Mouse (Mus musculus) MEL (cell line): ENCODE measurements around the gene Nkpd1. TPM values are rescaled to one million over a fixed set of nuclear protein-coding genes. Genes with fewer than 3 reads are reported as not detected.

Experiments
- DNase-seq: peaks from one replicate; pipeline ENCODE4 v3.0.0; 2011; ENCODE audit warnings: low read depth, low spot score
- H3K27ac ChIP-seq: 2 replicates; pipeline ENCODE4 v1.5.1; 2012; ENCODE audit warnings: low read depth, mild to moderate bottlenecking, control low read depth, low read length, moderate library complexity; ENCODE audit not compliant: control insufficient read depth
- H3K27me3 ChIP-seq, 2 experiments: fragments of 150-350 bp in 1 of 2; sonication (generic) in 1 of 2; 2 replicates each; pipeline ENCODE4 v1.6.1; 2012; ENCODE audit warnings: low read length in 2 of 2, mild to moderate bottlenecking in 2 of 2, improper control_type of control experiment in 1 of 2, moderate library complexity in 1 of 2; ENCODE audit not compliant: insufficient read depth in 2 of 2, control insufficient read depth in 1 of 2
- H3K36me3 ChIP-seq, 2 experiments: 2 replicates each; pipeline ENCODE4 v1.6.1; 2012 to 2014; ENCODE audit warnings: low read length in 2 of 2, improper control_type of control experiment in 1 of 2, inconsistent platforms in 1 of 2, mild to moderate bottlenecking in 1 of 2; ENCODE audit not compliant: insufficient read depth in 2 of 2, control insufficient read depth in 1 of 2
- H3K4me1 ChIP-seq, 2 experiments: fragments of 150-350 bp in 1 of 2; sonication (generic) in 1 of 2; 2 replicates each; pipeline ENCODE4 v1.6.1; 2012; ENCODE audit warnings: low read length in 2 of 2, improper control_type of control experiment in 1 of 2, mild to moderate bottlenecking in 1 of 2; ENCODE audit not compliant: insufficient read depth in 2 of 2, control insufficient read depth in 1 of 2
- H3K4me3 ChIP-seq, 2 experiments: fragments of 150-350 bp in 1 of 2; sonication (generic) in 1 of 2; 2 replicates each; pipeline ENCODE4 v1.5.1; 2012; ENCODE audit warnings: low read depth in 2 of 2, low read length in 2 of 2, mild to moderate bottlenecking in 2 of 2, moderate library complexity in 2 of 2, control low read depth in 1 of 2, improper control_type of control experiment in 1 of 2; ENCODE audit not compliant: control insufficient read depth in 1 of 2, insufficient read depth in 1 of 2
- H3K79me2 ChIP-seq: 2 replicates; pipeline ENCODE4 v1.6.1; 2012; ENCODE audit warnings: mild to moderate bottlenecking, low read length, moderate library complexity; ENCODE audit not compliant: control insufficient read depth, poor library complexity, insufficient read depth
- H3K9ac ChIP-seq: 2 replicates; pipeline ENCODE4 v1.6.1; 2012; ENCODE audit warnings: low read depth, mild to moderate bottlenecking, control low read depth, low read length, moderate library complexity; ENCODE audit not compliant: control insufficient read depth, poor library complexity, severe bottlenecking
- H3K9me3 ChIP-seq: fragments of 150-350 bp; sonication (generic); replicated peaks from 2 replicates; pipeline ENCODE4 v1.6.1; 2012; ENCODE audit warnings: mild to moderate bottlenecking, low read length, improper control_type of control experiment, moderate library complexity; ENCODE audit not compliant: insufficient read depth
- CHD1 ChIP-seq: IDR thresholded peaks from 2 replicates; pipeline ENCODE4 v1.6.1; 2012; ENCODE audit warnings: low read depth, mild to moderate bottlenecking, inconsistent platforms, low read length, improper control_type of control experiment
- CHD2 ChIP-seq: IDR thresholded peaks from 2 replicates; pipeline ENCODE4 v1.6.1; 2011; ENCODE audit warnings: low read length, improper control_type of control experiment
- ELF1 ChIP-seq: IDR thresholded peaks from 2 replicates; pipeline ENCODE4 v1.6.1; 2014; ENCODE audit warnings: low read depth, mild to moderate bottlenecking, inconsistent platforms, low read length, improper control_type of control experiment, moderate library complexity
- GATA1 ChIP-seq: IDR thresholded peaks from 2 replicates; pipeline ENCODE4 v1.6.1; 2011; ENCODE audit warnings: low read depth, low read length, improper control_type of control experiment
- JUND ChIP-seq: IDR thresholded peaks from 2 replicates; pipeline ENCODE4 v1.6.1; 2011; ENCODE audit warnings: low read depth, mild to moderate bottlenecking, improper control_type of control experiment, low read length
- KAT2A ChIP-seq: conservative IDR thresholded peaks from 2 replicates; pipeline ENCODE4 v1.6.1; 2012; ENCODE audit warnings: low read depth, low read length, improper control_type of control experiment, inconsistent platforms
- MAX ChIP-seq: IDR thresholded peaks from 2 replicates; pipeline ENCODE4 v1.6.1; 2011; ENCODE audit warnings: low read length, improper control_type of control experiment
- MYB ChIP-seq: IDR thresholded peaks from 2 replicates; pipeline ENCODE4 v1.6.1; 2011; ENCODE audit warnings: mild to moderate bottlenecking, low read depth, low read length, improper control_type of control experiment
- NRF1 ChIP-seq: IDR thresholded peaks from 2 replicates; pipeline ENCODE4 v1.6.1; 2014; ENCODE audit warnings: low read depth, mild to moderate bottlenecking, inconsistent platforms, low read length, improper control_type of control experiment, moderate library complexity; ENCODE audit not compliant: poor library complexity, insufficient read depth, severe bottlenecking
- RAD21 ChIP-seq: IDR thresholded peaks from 2 replicates; pipeline ENCODE4 v1.6.1; 2011; ENCODE audit warnings: mild to moderate bottlenecking, low read depth, low read length, improper control_type of control experiment
- RCOR1 ChIP-seq: IDR thresholded peaks from 2 replicates; pipeline ENCODE4 v1.6.1; 2012; ENCODE audit warnings: low read depth, mild to moderate bottlenecking, inconsistent platforms, low read length, improper control_type of control experiment
- TBP ChIP-seq: IDR thresholded peaks from 2 replicates; pipeline ENCODE4 v1.8.0; 2011; ENCODE audit warnings: low read depth, low read length, improper control_type of control experiment
- TCF12 ChIP-seq: IDR thresholded peaks from 2 replicates; pipeline ENCODE4 v1.6.1; 2014; ENCODE audit warnings: low read depth, mild to moderate bottlenecking, inconsistent platforms, low read length, improper control_type of control experiment, moderate library complexity
- ZMIZ1 ChIP-seq: IDR thresholded peaks from 2 replicates; pipeline ENCODE4 v1.6.1; 2012; ENCODE audit warnings: low read depth, mild to moderate bottlenecking, inconsistent platforms, low read length, improper control_type of control experiment, moderate library complexity
- polyA plus RNA-seq, 2 experiments: library from polyadenylated mRNA; stranded (reverse) in 1 of 2; unstranded in 1 of 2; fragments of >175 nt in 1 of 2; fragments of >200 nt in 1 of 2; gene quantifications; 2 replicates each; pipeline versions ENCODE4 v1.2.1 to v1.2.4; 2012; ENCODE audit warnings: low replicate concordance in 2 of 2, low read depth in 1 of 2; ENCODE audit not compliant: insufficient read length in 2 of 2, insufficient read depth in 1 of 2, missing spikeins in 1 of 2
- total RNA-seq: library from RNA; depleted of rRNA; stranded (reverse); fragments of 300-350 nt; gene quantifications from 2 replicates; pipeline ENCODE4 v1.2.3, GENCODE M21; 2012

The Nkpd1 gene
- total and polyA plus RNA-seq, 3 experiments = 0.33 to 0.35 TPM; not detected in 1

DNA sequence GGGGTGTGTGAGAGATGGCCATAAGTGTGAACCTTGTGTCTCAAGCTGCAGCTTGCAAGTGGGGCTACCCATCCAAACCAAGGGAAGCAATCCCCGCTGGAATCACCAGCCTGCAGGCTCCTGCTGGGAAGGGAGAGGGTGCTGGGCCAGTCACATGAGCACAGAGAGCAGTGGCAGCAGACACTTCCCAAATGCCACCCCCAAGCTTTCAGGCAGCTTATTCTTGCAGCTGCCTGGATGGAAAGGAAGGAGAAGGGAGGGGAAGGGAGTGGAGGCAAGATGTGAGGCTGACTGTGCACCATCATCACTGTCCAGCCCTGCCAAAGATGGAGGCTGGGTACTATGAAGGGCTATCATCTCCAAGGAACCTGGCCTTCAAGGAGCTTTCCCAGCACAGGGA lies 36.5 kb downstream of the Nkpd1 start:
- DNase-seq = no peak
- Histone ChIP-seq H3K4me1 (peaks cover 0 to 2% of the 10 kb centered on the region in 2 experiments; a peak in 1 of 4 replicates), H3K27me3 (no peaks in the 10 kb centered on the region), H3K36me3 (peaks cover 0 to 5% of the 10 kb centered on the region in 2 experiments; a peak in 1 of 4 replicates), H3K79me2 (peaks cover 49% of the 10 kb centered on the region), H3K27ac (no peak overlapping the region), H3K9me3 (no peaks in the 10 kb centered on the region), H3K9ac (no peak overlapping the region), H3K4me3 (no peak overlapping the region)
- TF ChIP-seq GATA1 (no peak), ZMIZ1 (no peak), NRF1 (no peak), TBP (no peak), CHD2 (no peak), TCF12 (no peak)

DNA sequence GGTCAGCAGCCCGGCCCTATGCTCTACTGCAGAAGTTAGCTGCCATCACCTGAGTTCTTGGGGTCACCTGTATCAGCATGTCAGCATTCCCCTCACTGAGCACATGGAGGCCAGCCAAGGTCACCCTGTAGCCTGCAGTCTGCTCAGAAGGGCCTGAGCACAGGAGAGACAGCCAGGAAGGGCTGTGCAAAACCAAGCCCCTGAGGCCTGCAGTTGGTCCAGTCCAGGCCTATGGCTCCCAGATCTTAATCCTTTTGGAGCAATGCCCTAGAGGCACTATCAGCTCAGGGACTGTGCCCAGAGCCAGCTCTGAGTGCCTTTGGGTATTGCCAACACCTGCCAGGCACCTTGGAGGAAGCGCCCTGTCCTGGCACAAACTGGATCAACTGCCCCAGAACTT lies 39.4 kb downstream of the Nkpd1 start:
- DNase-seq = no peak
- peaks cover 0 to 12% of the 10 kb centered on the region in 2 experiments; a peak in 2 of 4 replicates for H3K4me1 ChIP-seq
- no peak overlapping the region for H3K4me3 ChIP-seq
- peaks cover 5 to 6% of the 10 kb centered on the region in 2 experiments; a peak in 3 of 4 replicates for H3K36me3 ChIP-seq
- no peaks in the 10 kb centered on the region for H3K27me3 ChIP-seq
- no peaks in the 10 kb centered on the region for H3K9me3 ChIP-seq
- TF ChIP-seq RCOR1 (no peak), KAT2A (no peak), RAD21 (no peak), ELF1 (no peak), MYB (no peak), JUND (no peak), MAX (no peak)
- H3K27ac ChIP-seq = no peak overlapping the region
- H3K9ac ChIP-seq = no peak overlapping the region
- H3K79me2 ChIP-seq = peaks cover 70% of the 10 kb centered on the region

DNA sequence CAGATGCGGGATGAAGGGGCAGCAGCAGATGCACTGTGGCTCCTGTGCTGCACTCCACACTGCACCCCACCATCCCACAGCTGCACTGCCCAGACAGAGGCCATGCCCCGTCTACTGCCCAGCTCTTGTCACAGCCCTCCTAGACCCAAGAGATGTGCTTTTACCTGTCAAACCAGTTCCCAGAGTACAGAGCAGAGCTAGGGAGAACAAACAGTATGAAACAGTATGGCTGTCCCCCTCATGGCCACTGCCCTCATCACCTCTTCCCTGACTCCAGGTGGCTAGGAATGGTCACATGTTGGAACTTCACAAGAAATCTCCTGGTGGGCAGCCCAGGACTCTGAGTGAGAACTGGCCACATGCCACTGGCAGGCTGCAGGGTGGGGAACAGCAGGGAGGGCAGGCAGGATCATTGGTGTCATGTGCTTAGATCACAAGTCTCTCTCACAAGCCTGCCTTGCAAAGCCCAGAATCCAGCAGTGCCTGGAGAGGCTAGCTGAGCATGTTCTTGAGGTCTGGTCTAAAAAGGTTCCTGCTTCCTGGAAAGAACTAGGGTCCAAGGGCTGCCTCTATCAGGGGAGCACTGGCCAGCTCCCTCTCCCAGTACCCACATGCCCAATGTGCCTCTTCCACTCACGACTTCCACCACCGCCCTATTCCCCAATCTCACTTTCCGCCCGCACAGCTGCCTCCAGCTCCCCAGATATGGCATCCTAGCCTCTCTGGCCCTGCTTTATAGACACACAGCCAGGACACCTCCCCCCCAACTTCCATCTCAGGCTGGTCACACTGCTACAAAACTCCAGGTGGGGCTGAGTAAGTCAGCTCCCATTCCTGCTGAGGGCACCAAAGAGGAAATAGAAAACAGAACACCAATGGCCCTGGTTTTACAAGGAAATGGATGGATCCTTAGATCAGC lies 40.6 kb downstream of the Nkpd1 start:
- H3K27me3 ChIP-seq = no peaks in the 10 kb centered on the region
- peaks cover 67% of the 10 kb centered on the region for H3K79me2 ChIP-seq
- peaks cover 0 to 14% of the 10 kb centered on the region in 2 experiments; a peak in 2 of 4 replicates for H3K4me1 ChIP-seq
- no peak for TF ChIP-seq CHD1
- no peaks in the 10 kb centered on the region for H3K9me3 ChIP-seq
- no peak overlapping the region for H3K9ac ChIP-seq
- peaks cover 3 to 6% of the 10 kb centered on the region in 2 experiments; a peak in 3 of 4 replicates for H3K36me3 ChIP-seq
- no peak for DNase-seq
- H3K4me3 ChIP-seq = no peak overlapping the region
- H3K27ac ChIP-seq = no peak overlapping the region
